Mouse (Mus musculus) embryo, embryonic 11 days (tissue): ENCODE results near the gene Gramd2.
A peak's percentile ranks its signal among the peaks of the same experiment; 100 is the strongest.

Experiments
- DNase-seq: peaks from one replicate; pipeline ENCODE4 v3.0.0-alpha.2; 2015

The Gramd2 gene

DNA sequence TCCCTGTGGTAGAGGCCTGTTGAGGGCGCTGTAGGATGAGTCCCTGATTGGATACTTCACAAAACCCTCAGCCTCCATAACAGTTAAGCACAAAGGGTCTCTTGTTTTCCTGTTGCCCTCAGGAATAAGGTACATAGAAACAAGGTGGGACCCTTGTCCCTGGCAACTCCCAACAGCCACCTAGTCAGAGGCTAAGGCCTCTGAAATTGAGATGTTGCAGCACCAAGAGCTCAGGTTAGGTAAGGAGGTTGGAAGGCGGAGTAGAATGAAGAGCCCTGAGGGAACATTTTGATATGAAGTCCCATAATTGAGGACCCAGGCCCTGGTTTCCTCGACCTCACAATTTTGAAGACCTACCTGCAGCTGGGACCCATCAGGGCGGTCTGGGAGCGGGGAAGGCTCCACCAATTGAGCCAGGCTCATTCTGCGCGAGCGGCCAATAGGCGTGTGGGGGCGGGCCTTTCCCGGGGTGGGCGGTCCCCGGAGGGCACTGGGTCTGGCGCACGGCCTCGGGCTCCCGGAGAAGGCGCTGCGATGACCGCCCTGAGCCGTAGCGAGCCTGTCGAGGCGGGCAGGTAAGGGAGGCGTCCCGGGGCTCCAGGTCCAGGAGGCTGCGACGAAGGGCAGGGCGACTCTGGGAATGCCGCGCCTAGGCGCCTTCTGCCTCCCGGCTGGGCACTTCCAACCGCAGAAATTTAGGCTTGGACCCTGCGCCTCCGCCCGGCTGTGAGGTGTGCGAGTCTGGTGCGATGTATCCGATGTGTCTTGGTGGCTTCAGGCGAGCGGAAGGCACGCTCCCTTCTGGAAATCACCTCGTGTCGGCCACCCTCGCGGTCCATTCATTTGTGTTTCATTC is at the start of gene Gramd2:
Gene Gramd2 (plus strand): TSS at position 467 of the 856 bp plus-strand sequence.
- DNase-seq: peak; percentile 93

DNA sequence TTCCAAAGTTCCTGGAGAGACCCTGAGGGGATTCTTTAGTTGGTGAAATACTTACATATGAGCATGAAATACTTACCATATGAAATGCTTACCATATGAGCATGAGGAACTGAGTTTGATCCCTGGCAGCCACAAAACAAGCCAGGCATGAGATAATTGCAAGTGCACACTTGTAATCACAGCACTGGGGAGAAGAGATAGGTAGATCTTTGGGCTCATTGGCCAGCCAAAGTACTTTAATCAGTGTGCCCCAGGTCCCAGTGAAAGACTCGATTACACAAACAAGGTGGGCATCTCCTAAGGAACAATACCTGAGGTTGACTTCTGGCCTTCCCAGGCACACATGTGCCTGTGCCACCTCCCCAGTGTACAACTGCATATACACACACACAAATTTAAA is 41.6 kb upstream of the Gramd2 start:
- no peak for DNase-seq

DNA sequence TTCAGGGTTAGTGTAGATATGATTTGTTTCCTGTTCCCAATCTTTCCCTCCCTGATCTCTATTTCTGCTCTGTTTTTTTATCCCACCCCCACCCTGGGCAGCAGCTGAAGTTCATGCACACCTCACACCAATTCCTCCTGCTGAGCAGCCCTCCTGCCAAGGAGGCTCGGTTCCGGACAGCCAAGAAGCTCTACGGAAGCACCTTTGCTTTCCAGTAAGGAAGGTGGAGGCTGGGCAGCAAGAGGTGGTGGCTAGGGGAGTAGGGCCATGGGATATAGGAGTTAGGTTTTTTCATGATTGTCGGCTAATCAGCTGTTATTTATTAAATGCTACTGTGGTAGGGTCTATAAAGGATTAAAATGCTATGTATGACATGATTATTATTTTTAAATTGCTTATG is 40.0 kb upstream of the Gramd2 start:
- DNase-seq: no peak

DNA sequence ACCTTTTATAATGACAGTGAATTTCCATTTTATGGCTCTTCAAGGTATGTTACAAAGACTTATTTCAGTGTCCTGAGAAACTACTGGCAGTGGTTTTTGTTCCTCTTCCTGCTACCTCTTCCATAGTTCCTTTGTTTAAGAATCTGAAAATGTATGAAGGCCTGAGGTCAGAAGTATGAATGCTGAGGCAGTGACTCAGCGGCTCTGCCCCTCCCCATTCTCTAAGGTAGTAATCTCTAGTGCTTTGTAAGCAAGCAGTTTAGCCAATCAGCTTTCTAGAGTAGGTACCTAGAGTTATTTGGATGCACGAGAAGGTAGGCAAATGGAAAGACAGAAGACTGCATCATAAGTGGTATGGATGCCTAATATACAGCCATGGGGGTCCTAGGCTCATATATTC is 38.6 kb upstream of the Gramd2 start:
- no peak for DNase-seq

DNA sequence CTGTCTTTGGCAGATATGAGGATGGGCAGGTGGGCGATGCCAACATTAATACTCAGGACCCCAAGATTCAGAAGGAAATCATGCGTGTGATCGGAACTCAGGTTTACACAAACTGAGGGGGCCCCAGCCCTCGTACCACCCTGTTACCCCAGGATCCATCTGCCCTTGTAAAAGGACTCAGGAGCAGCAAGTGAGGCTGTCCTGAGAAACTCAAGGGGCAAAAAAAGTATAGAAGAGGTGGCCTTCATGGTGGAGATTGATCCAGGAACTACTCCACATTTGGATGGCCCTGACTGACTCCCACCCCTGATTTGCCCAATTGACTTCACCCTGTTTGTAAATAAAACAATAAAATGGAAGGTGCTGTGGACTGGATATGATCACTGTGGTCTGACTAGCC is 30.0 kb upstream of the Gramd2 start:
- DNase-seq: no peak

DNA sequence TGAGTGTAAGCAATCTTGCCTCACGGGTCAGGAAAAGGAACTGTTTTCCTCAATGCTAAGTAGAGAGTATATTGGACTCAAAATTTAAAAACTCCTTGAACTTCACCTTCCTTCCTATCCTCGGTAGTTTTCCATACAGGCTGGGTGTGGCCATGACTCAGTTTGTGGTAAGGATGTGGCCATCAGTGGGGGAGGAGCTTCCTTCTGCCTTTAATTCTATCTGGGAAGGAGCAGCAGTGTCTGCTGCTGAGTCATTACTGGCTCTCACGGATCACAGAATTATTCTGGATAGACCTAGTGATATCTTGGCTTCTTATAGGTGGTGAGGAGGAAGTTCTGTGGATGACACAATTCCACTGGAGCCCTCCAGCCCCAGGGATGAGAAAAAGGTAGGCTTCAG is 26.6 kb upstream of the Gramd2 start:
- no peak for DNase-seq

DNA sequence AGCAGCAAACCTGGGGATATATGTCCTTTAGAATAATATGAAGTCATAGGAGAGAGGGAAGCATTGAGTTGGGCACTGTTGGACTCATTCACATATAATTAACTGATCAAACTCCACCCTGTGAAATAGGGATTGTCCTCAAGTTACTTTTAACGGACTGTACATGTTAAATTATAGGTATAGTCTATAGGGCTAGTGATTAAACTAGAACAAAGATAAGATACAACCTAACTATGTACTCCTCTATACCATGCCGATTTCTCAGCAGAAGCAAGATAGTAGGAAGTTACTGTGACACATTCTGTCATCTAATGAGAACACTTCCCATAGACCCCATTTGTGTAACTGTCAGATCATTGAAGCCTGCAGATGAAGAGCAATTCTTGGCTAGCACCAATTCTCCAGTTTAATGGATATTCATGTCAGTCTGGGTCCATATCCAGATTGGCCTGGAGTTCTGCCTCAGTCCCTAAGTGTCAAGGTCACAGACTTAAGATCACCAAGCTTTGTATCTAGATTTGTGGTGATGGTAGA is 25.4 kb upstream of the Gramd2 start:
- DNase-seq: no peak

DNA sequence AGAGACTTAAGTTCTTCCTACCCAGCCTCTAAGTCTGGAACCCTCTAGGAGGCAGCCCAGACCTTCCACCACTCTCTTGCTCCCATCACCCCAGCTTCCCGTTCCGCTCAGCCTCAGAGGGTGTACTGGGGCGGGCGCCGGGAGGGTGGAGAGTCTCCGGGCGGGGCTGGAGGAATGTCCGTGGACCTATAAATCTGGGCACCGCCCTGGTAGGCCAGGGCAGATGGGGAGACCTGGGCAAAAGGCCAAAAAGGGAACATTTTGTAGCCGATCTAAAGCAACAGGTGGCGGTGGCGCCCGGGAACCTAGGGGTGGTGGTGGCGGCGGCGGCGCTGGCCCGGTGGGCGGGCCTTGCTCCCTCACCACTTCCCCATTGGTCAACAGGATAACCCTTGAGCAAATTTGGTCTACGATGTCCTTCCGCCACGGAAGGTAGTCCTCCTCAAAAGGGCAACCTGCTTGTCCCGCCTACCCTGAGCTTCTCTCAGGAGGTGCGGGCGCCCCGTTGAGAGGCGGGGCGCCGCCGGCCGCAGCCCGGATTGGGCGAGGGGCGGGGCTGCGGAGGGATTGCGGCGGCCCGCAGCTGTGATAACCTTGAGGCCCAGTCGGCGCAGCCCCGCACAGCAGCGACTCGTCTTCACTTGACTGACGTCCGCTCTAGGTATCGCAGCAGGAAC is 23.8 kb upstream of the Gramd2 start, which contains the start of gene Pkm:
Gene Pkm (plus strand): TSS at position 411 of the 677 bp plus-strand sequence.
- peak; percentile 99 for DNase-seq

DNA sequence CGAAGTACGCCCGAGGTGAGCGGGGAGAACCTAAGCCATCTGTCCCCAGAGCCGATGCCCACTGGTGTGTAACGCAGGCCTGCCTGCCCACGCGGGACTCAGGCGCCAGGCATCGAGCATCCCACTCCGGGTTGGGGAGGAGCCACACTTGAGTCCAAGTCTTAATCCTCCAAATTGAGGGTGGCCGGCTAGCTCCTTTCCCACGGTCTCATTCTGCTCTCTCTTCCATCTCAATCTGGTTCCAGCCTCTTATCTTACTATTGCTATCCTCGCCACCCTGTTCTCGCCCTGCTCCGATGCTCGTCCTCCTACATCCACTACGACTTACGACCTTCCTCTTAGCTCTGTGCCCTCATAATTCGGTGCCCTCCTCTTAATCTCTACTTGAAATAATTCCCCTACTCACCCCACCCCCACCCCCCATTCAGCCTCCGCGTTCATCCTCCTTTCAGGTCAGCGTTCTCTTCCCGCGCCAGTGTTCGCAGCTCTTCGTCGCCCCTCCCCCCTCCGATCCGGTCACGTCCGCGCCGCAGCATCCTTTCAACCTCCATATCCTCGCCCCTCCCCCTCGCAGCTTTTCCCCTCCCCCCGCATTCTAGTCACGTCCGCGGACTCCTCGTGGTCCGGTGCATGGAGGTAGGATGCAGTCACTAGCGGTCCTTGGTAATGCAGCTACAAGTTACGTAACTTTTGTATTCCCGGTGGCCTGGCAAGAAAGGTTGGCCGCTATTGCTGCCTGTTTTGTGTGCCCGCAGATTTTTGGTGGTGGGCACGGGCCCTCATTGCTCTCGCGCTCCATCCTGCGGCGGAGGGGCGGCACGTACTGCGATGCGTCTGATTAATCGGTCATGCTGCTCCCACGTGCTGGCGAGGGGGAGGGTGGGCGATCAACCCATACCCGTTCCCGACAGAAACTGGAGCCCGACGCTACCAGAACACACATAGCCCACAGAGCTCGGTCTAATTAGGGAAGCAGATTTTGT is 23.0 kb upstream of the Gramd2 start:
- DNase-seq: peak; percentile 96

DNA sequence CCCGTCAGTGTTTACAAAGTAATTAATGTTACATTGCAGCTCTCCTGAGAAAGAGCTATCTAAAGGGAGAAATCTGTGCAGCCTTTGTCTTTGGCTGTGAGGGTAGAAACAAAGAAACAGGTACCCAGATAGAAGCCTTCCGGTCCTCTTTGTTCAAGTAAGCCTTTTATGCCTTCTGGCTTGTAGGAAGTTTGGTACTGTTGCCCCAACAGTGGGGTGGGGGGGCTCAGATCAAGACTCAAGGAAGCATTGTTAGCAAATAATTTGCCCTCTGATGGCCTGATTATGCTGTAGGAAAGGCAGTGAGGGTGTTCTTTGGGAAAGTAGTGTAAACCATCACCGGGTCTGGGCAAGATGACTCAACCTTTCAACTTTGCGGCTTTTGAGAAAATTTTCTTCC is 21.8 kb upstream of the Gramd2 start:
- DNase-seq: peak; percentile 22

DNA sequence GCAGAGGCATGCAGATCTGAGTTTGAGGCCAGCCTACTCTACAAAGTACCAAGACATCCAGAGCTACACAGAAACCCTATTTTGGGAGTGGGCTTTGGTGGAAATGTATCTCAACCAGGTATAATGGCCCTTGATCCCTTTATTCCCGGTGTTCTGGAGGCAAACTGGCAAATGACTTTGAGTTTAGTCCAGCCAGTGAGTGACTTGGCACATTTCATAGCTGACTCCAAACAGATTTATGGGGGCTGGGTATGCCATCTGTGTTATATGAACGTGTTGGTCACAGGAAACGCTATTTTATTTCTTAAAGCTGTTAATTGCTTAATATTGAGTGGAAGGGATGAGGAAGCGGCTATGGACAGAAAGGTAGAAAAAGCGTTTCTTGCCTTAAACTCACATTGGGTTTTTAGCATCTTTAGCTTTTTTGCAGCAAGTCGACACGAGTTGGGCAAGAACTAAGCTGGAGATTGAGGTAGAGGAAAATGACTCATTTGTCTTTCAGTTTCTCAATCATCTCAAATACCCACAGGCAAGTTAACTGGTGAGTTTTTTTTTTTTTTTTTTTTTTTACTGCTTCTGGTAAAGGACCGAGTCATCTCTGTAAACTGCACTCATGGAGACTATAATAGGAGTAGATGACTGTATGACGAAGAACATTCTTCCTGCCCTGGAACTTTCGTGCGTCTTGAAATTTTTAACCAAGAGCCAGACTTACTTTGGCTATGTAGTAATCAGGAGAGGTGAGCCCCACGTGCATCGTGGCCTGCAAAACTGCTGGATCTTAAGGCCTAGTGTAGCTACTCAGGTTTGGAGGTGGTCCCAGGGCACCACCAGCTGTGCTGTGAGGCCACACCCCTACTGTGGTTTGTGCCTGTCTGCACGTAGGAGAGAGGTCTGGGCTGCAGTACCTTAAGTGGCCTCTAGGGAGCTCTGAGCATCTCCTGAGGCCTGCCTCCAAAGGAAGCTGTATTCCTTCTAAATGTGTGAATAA is 20.6 kb upstream of the Gramd2 start:
- DNase-seq: peak; percentile 92

DNA sequence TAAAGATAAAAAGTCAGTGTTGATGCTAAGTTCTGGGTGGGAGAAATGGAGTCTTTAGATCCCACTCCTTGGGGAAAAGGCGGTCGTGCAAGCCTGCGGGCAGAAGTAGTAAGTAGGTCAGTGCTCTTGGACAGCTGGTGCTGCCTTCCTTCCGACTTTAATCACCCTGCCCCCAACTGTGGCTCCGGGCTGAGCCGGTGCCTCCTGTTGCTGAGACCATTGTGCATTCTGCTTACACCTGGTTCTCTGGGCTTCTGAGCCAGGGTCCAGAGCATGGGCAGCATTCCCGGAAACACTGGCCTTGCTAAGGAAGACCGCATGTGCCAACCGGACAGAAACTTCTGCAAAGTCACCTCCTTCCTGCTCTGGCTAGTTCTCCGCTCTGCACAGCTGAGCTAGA is 19.5 kb upstream of the Gramd2 start:
- no peak for DNase-seq

DNA sequence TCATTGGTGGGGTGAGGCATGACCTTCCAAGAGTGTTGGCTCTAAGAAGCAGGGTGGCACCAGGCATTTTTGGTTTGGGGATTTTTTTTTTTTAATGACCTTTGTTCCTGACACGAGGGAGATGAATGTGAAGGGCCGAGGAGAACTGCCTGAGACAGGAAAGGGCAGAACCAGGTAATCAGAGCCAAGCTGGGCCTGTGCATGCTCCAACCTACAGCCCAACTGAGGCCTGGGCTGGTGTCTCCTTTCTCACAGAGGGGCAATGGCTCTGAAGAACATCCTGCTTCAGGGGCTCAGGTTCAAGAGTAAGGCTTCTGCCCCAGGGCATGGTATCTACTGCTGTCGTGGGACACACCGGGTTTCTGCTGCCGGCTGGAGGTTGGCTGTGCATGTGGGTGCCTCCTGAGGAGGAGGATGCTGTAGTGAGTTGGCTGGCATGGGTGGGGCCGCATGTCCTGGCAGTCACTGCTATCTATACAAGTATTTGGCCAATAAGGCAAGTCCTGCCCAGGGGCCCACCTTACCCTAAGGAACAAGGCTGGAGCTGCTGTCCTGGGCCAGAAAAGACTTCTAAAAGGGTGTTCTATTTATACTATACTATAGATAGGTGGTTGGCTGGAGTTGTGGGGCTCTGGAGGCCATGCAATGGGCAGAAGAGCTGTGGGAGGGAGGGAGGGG is 18.5 kb upstream of the Gramd2 start:
- no peak for DNase-seq

DNA sequence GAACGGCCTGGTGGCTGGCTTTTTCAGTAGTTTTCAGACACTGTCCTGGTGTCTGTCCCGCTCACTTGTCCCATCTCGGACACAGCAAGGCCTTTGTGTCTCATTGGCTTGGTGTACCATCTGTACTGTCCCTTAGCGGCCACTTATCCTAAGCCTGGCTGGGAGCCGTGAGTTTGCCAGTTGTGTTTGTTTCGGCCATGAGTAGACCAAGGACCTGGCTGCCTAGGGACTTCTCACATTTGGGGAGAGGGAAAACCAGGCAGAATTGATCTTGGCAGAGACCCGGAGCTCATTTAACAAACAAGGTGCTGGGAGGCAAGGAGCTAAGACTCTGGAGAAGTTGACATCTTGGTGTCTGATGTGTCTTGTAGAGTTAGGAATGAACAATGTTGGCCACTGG is 16.7 kb upstream of the Gramd2 start:
- no peak for DNase-seq

DNA sequence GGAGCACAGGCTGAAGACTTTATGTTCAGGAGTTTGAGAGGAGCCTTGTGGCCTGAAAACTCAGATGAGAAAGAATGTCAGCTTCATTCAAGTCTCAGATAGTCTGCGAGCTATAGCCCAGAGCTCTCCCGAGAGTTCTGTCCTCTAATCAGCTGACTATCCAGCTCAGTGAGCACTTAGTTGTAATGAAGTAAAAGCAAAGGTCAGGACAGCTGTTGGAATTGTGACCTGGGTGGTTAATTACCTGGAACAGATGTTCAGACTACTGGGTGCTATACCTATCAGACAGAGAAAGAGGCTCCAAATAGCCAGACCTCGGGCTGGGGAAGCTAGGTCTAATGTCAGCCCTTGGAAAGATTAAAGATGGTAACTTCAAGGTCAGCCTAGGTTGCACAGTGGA is 16.0 kb upstream of the Gramd2 start:
- no peak for DNase-seq

DNA sequence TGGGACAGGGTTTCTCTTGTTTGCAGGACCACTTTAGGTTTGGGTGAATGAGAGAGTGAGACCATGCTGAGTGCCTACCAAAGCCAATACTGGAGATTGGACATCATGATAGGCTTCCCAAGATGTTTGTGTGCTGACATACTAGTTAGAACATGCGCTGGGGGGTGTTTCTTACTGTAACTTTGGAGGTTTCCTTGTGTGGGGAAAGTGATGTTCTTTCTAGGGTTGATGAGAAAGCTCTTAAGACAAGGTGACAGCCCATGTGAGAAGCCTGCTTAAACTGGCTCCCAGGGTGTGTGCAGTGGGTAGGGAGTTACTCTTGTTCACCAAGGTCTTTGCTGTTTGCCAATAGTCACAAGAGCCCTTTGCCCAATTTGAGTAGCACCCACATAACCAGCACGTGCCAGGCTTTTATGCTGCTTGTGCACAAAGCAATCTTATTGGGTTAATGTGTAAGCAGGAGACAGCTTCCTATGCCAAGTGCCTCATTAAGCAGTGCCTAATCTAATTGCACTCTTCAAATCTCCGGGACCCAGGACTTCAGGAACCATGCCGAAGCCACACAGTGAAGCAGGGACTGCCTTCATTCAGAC is 15.2 kb upstream of the Gramd2 start:
- DNase-seq: no peak

DNA sequence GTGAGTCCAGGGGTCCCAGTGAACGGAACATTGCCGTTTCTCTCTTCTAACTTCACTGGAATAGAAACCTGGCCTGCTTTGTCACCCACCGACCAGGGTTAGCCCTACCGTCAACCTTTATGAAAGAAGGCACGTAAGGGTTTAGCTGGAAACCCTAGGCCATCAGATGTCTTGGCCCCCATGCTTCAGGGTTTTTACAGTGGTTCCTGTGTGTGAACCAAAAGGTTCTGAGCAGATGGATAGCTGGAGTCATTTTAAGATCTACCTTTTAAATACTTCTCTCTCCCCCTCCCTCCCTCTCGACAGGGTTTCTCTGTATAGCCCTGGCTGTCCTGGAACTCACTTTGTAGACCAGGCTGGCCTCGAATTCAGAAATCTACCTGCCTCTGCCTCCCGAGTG is 13.9 kb upstream of the Gramd2 start:
- DNase-seq: no peak

DNA sequence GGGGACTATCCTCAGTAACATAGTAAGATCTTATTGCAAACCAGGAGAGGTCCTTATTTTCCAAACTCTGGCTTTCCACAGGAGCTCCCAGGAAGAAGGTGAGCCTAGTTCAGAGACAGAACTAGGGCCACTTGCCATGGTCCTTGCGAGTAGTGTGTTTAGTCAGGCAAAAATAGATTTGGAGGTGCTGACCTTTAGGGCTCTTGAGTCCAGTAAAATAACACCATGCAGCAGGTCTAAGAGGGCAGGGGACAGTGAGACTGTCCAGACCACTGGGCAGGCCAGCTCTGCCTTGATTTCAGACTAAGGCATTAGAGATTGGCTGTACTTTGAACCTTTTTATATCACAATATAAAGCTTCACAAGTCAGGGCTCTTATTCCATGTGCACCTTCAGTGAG is 13.1 kb upstream of the Gramd2 start:
- no peak for DNase-seq

DNA sequence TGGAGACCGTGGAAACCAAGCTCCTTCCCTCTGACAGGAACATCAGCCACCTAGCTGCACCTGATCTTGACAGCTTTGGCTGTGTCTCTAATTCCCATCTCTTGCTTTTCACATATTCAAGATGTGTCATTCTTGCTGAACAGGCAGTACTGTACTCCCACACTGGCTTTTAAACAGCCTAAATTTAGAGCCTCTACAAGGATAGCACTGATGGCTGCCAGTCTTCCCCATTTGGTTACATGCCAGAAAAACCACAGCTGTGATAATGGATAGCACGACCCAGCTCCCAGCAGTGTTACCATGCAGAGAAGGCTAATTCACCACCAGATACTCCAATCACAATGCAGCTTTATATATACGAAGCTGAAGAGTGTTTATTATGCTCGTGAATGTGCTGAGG is 12.7 kb upstream of the Gramd2 start:
- no peak for DNase-seq

DNA sequence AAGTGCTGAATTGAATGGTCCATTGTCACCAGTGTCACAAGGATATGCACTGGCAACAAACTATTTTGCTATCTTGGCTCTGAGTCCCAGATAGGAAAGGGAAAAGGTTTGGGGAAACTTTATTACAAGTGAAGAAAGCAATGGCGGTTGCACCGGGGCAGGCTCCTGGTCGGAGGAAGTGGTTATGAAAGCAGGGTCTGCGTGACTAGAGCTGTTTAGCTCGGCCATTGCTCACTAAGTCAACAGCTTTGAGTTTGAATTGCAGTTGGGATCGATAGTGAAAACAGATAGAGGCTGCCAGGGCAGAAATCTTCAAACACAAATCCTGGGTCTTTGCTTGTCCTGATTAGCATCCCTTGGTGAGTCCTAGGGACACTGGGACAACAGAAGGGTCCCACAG is 12.0 kb upstream of the Gramd2 start:
- DNase-seq: no peak

DNA sequence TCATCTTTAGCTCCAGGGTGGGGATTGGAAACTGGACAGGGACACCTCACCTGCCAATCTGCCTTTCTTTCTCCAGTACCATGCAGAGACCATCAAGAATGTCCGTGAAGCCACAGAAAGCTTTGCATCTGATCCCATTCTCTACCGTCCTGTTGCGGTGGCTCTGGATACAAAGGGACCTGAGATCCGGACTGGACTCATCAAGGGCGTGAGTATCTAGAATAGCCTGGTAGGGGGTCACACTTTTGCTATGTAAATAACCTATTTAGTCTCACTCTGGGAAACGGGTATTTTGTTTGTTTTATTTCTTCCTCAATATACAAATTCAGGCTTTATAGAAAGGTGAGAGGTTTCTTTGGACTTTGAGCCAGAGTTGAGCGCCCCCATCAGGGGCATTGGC is 11.5 kb upstream of the Gramd2 start:
- DNase-seq: no peak
